Mouse (Mus musculus): ENCODE results near the gene Dynlrb1.

GRCm38 (mm10) chr2:155293382-155293781 lies 57.0 kb downstream of the Dynlrb1 start:
- TF ChIP-seq CTCF (IDR thresholded peaks at IDR 0.05; ENCODE audit: low read depth): peak; percentile 35
- TF ChIP-seq EP300 (optimal IDR thresholded peaks at IDR 0.05): no peak
